Mouse (Mus musculus): ENCODE data around the gene Nrsn2. TPM values are rescaled to one million over a fixed set of nuclear protein-coding genes. Genes with fewer than 3 reads are reported as not detected.

The Nrsn2 gene
- total RNA-seq (2014; rRNA removed) (not detected in 2 replicates), polyA plus RNA-seq (2012; rRNA removed) (not detected in 2 replicates)

DNA sequence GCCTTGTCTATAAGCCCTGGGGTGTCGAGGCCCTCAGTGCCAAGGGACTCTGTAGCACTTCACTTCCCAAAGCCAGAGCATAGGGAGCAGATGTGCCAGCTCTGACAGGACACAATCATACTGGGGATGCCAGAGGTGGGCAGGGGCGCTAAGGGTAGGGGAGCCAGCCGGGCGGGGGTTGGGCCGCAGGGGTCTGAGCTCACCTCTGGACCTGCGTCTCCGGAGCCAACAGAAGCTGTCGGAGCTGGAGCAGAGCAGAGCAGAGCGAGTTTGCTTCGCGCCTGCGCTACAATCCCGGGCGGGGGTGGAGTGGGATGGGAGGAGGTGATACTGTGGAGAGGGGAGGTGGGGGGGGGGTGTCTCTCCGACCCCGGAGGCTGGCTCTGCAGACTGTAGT, at the start of gene Nrsn2:
Nrsn2 (minus strand) TSS at position 294 of the 397 bp plus-strand sequence.
- Histone ChIP-seq H3K79me2 (ENCODE audit: control insufficient read depth, insufficient read depth, low read length) (no peaks in the 10 kb centered on the region), H3K36me3 (ENCODE audit: control insufficient read depth, insufficient read depth, low read length) (no peaks in the 10 kb centered on the region), H3K4me3 (ENCODE audit: insufficient read depth, low read depth, low read length) (no peak within 1 kb of the TSS), H3K9ac (ENCODE audit: low read depth, low read length) (no peak within 1 kb of the TSS), H3K4me1 (ENCODE audit: control insufficient read depth, insufficient read depth, low read length) (no peaks in the 10 kb centered on the region), H3K27ac (replicated peaks; ENCODE audit: insufficient read depth, low read depth, low read length) (no peak within 1 kb of the TSS), H3K27me3 (ENCODE audit: control insufficient read depth, insufficient read depth, low read length) (no peaks in the 10 kb centered on the region)
- DNase-seq (ENCODE audit: extremely low read depth, low read depth, low spot score) = no peak
- TF ChIP-seq POLR2A (IDR thresholded peaks at IDR 0.05; ENCODE audit: extremely low read depth, insufficient read depth, low read length) (no peak), CTCF (IDR thresholded peaks at IDR 0.05; ENCODE audit: low read depth, low read length) (no peak)
- 9% methylated on average over 16 of the region's 16 CpGs for WGBS

DNA sequence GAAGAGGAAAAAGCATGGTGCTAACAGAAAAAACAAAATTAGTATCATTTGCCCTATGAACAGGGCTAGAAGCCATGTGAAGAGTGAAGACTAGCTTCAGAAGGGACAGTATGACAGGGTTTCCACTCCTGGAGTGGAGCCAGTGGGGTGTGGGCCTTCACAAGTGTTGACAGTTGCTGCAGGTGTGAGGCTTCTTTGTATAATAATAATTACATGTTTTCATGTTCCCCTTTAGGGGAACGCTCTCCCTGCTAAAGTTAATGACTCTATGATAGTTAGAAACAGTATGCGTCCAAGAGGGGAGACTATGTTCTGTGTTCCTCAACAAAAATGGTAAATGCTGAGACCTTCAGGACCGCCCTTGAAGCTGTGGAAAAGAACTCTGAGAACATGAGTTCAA, 39.3 kb upstream of the Nrsn2 start:
- no peak for TF ChIP-seq POLR2A (IDR thresholded peaks at IDR 0.05; ENCODE audit: extremely low read depth, insufficient read depth, low read length)
- TF ChIP-seq CTCF (IDR thresholded peaks at IDR 0.05; ENCODE audit: low read depth, low read length) = no peak
- no peak overlapping the region for H3K9ac ChIP-seq (ENCODE audit: low read depth, low read length)
- no peaks in the 10 kb centered on the region for H3K4me1 ChIP-seq (ENCODE audit: control insufficient read depth, insufficient read depth, low read length)
- H3K4me3 ChIP-seq (ENCODE audit: insufficient read depth, low read depth, low read length) = no peak overlapping the region
- H3K27me3 ChIP-seq (ENCODE audit: control insufficient read depth, insufficient read depth, low read length) = peaks cover 4% of the 10 kb centered on the region; the same call in 1 of the 2 replicates
- no peaks in the 10 kb centered on the region for H3K36me3 ChIP-seq (ENCODE audit: control insufficient read depth, insufficient read depth, low read length)
- DNase-seq (ENCODE audit: extremely low read depth, low read depth, low spot score) = no peak
- no peak overlapping the region for H3K27ac ChIP-seq (replicated peaks; ENCODE audit: insufficient read depth, low read depth, low read length)
- 99% methylated on average over 3 of the region's 3 CpGs for WGBS
- H3K79me2 ChIP-seq (ENCODE audit: control insufficient read depth, insufficient read depth, low read length) = no peaks in the 10 kb centered on the region

DNA sequence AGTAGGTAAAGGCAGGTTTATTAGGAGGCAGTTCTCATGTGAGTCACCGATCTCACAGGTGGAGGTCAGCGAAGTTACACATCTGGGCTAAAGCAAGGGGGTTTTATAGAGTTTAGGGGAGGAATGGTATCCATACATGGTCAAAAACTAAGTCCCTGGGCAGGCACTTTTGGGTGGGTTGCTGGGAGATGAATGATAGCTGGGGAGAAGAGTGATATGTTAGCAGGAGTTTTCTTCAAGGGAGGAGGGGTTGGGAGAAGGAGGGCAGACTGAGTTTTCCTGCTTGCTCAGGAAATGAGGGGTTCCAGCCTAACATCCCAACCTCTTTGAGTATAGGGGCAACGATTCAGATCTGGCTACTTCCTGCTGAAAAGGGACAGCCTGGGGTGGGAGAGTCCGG, 38.8 kb upstream of the Nrsn2 start, which contains the start of gene 6820408C15Rik:
6820408C15Rik (plus strand) TSS at position 301 of the 400 bp plus-strand sequence.
- peak within 1 kb of the TSS; percentile 85 for H3K9ac ChIP-seq (ENCODE audit: low read depth, low read length)
- WGBS = 38% methylated on average over 4 of the region's 4 CpGs
- TF ChIP-seq POLR2A (IDR thresholded peaks at IDR 0.05; ENCODE audit: extremely low read depth, insufficient read depth, low read length) = no peak
- H3K27me3 ChIP-seq (ENCODE audit: control insufficient read depth, insufficient read depth, low read length) = peaks cover 4% of the 10 kb centered on the region; the same call in 1 of the 2 replicates
- H3K36me3 ChIP-seq (ENCODE audit: control insufficient read depth, insufficient read depth, low read length) = no peaks in the 10 kb centered on the region
- H3K79me2 ChIP-seq (ENCODE audit: control insufficient read depth, insufficient read depth, low read length) = no peaks in the 10 kb centered on the region
- no peaks in the 10 kb centered on the region for H3K4me1 ChIP-seq (ENCODE audit: control insufficient read depth, insufficient read depth, low read length)
- H3K4me3 ChIP-seq (ENCODE audit: insufficient read depth, low read depth, low read length) = peak within 1 kb of the TSS; percentile 80
- no peak for DNase-seq (ENCODE audit: extremely low read depth, low read depth, low spot score)
- H3K27ac ChIP-seq (replicated peaks; ENCODE audit: insufficient read depth, low read depth, low read length) = no peak within 1 kb of the TSS

DNA sequence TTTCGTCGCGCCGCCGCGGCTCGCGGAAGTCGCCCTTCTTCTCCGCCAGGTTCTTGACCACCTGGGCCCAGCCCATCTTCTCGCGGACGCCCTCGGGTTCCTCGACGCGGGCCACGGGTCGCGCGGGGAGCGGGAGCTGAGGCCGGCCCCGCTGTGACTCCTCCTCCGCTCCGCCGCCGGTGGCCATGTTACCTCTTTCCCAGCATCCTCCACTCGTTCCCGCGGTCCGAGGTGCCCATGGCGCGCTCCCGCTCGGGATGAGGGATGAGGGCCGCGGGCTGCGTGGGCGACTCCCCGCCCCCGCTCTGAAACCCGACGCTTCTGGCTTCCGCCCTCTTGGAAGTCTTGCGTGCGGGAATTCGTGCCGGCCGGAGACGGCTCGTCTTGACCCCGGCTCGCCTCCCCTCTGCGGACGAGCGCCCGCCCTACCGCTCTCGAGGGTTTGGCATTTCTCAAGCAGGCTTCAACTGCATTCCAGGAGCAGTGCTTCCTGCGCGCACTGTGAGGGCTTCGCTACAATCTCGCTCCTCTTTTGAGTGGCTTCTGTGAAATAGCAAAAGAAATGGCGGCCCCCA, 38.2 kb upstream of the Nrsn2 start, which contains the start of gene Zcchc3:
Zcchc3 (minus strand) TSS at position 437 of the 575 bp plus-strand sequence.
- Histone ChIP-seq H3K79me2 (ENCODE audit: control insufficient read depth, insufficient read depth, low read length) (no peaks in the 10 kb centered on the region), H3K27me3 (ENCODE audit: control insufficient read depth, insufficient read depth, low read length) (peaks cover 4% of the 10 kb centered on the region; the same call in 1 of the 2 replicates), H3K4me1 (ENCODE audit: control insufficient read depth, insufficient read depth, low read length) (no peaks in the 10 kb centered on the region), H3K9ac (ENCODE audit: low read depth, low read length) (peak within 1 kb of the TSS; percentile 85), H3K4me3 (ENCODE audit: insufficient read depth, low read depth, low read length) (peak within 1 kb of the TSS; percentile 80), H3K36me3 (ENCODE audit: control insufficient read depth, insufficient read depth, low read length) (no peaks in the 10 kb centered on the region), H3K27ac (replicated peaks; ENCODE audit: insufficient read depth, low read depth, low read length) (no peak within 1 kb of the TSS)
- 1% methylated on average over 61 of the region's 65 CpGs for WGBS
- DNase-seq (ENCODE audit: extremely low read depth, low read depth, low spot score) = peak; percentile 18
- no peak for TF ChIP-seq CTCF (IDR thresholded peaks at IDR 0.05; ENCODE audit: low read depth, low read length)

DNA sequence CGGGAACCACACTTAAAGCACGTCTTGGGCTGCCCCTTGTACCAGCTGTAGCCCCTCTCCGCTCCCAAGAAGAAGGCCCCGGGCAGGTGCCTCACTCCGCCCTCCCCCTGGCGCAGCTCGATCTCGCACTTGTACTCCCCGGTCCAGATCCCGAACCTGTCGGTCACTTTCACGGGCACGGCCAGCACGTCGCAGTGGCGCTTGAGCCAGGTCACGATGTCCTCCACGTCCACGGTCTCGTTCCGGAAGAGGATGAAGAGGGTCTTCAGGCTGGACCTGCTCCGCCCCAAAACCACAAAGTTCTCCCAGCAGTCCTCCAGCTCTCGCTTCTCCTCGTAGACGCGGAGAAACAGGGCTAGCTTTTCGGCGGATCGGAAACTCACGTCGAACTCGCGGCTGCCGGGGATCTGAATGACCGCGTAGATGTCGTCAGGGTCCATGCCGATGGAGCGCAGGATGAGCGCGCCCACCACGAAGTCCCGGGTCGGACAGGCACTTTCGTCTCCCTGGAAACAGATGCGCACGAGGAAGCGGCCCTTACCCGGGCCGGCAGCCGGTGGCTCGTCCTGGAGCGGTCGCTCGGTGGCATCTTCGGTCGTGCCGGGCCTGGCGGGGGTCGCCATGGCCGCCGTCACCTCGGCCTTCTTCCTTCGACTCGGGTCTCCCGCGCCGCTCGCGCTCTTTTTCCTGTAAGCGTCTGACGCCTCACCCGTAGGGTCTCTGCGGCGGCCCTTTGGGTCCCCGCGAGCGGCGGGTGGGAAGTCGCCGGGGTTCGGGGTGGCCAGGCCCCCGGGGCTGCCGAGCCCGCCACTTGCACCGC, 37.5 kb upstream of the Nrsn2 start:
- Histone ChIP-seq H3K79me2 (ENCODE audit: control insufficient read depth, insufficient read depth, low read length) (no peaks in the 10 kb centered on the region), H3K4me3 (ENCODE audit: insufficient read depth, low read depth, low read length) (peak overlapping the region; percentile 80), H3K4me1 (ENCODE audit: control insufficient read depth, insufficient read depth, low read length) (no peaks in the 10 kb centered on the region), H3K27me3 (ENCODE audit: control insufficient read depth, insufficient read depth, low read length) (peaks cover 4% of the 10 kb centered on the region; the same call in 1 of the 2 replicates), H3K36me3 (ENCODE audit: control insufficient read depth, insufficient read depth, low read length) (no peaks in the 10 kb centered on the region), H3K9ac (ENCODE audit: low read depth, low read length) (peak overlapping the region; percentile 85), H3K27ac (replicated peaks; ENCODE audit: insufficient read depth, low read depth, low read length) (no peak overlapping the region)
- DNase-seq (ENCODE audit: extremely low read depth, low read depth, low spot score) = no peak
- 3% methylated on average over 86 of the region's 86 CpGs for whole genome bisulfite sequencing
- TF ChIP-seq CTCF (IDR thresholded peaks at IDR 0.05; ENCODE audit: low read depth, low read length) = no peak
- TF ChIP-seq POLR2A (IDR thresholded peaks at IDR 0.05; ENCODE audit: extremely low read depth, insufficient read depth, low read length) = no peak

Data from liver, adult 2 months (tissue).